Mouse (Mus musculus) stomach, postnatal 0 days (tissue): Measurements from ENCODE around the gene Sgk1.

Experiments
- CTCF ChIP-seq: IDR thresholded peaks from 2 replicates; pipeline ENCODE4 v1.5.1; 2016; ENCODE audit warnings: antibody characterized with exemption, low read depth, mild to moderate bottlenecking, moderate library complexity
- EP300 ChIP-seq: optimal IDR thresholded peaks from 2 replicates; pipeline ENCODE3; 2016; ENCODE audit warnings: antibody characterized with exemption

DNA sequence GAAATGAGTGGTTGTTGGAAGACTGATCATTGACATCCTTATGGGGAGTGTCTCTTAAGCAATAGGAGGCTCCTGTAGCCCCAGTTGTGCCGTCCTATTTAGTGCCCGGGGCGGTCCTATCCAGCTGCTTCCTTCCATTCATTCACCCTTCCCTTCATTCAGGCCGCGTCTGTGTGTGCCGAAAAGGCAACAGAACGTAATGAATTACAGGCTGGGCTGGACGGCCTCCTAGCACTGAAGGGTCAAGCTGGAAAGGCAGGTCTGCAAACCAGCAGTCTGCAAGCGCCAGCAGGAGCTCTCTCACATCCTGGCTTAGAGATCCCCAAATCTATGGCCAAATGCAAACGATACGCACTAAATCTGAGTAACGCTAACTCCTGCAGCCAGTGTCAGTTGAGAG is 1.6 kb downstream of the Sgk1 start:
- TF ChIP-seq CTCF: no peak
- no peak for TF ChIP-seq EP300
